Mouse (Mus musculus) heart, postnatal 14 days (tissue): Measurements from ENCODE around the gene Zfp316. TPM values are rescaled to one million over a fixed set of nuclear protein-coding genes. Genes with fewer than 3 reads are reported as not detected.

ENCODE experiments used
- DNase-seq, 2 experiments: peaks; one replicate each; pipeline ENCODE4 v3.0.0; 2021 to 2022
- intact Hi-C: fragments of 180-260 bp; cut with DNase I; formaldehyde crosslinking; loops from one replicate; pipeline ENCODE4 v1.15.1; 2025
- long read RNA-seq, 2 experiments: library from polyadenylated mRNA; stranded (forward); transcript quantifications; one replicate each; pipeline ENCODE4 v2.0.0; 2021
- total RNA-seq, 2 experiments: library from RNA; stranded (reverse); gene quantifications; 2 replicates each; pipeline ENCODE4 v1.2.3; 2021

Zfp316 gene
- 1 to 10 TPM; 4.0 to 5.5 TPM for total RNA-seq
- long read RNA-seq, experiment 1: 0 reads
- long read RNA-seq, experiment 2, partial matches to known transcripts: 0 of 1 reads
- long read RNA-seq, experiment 2, other reads (novel, unspliced or antisense): 1 of 1 reads

- intact Hi-C loops: loop anchor here (1.0 kb wide), 1 partner anchor 34 kb away; the partner anchor contains the start of gene Zfp12
Observed at GRCm38 (mm10) chr5:143269363-143270150, at the start of gene Zfp316. Gene Zfp316 (minus strand): TSS chr5:143270022.

DNA sequence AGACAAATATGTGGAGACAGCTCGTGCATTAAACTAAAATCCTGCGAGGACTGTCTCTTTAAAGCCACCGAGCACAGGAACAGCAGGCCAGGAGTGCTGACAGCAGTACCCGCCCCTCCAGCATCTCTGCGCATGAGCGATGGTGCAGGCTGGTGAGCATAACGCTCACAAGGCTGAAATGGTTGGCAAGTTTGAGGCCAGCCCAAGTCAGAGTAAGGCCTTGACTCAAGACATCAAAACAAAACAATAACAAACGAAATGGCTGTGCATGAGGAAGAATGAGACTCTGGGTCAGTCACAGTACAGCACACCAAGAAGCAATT lies 47.4 kb upstream of the Zfp316 start:
- intact Hi-C loops: no loop called here

More at GRCm38 (mm10) chr5:143269363-143270150, at the start of gene Zfp316:
- peak; percentile 79 to 80 for DNase-seq

GRCm38 (mm10) chr5:143316605-143317287 lies 46.9 kb upstream of the Zfp316 start:
- intact Hi-C loops: no loop called here
- DNase-seq: no peak

More for the DNA sequence above, 47.4 kb upstream of the Zfp316 start:
- DNase-seq: no peak

DNA sequence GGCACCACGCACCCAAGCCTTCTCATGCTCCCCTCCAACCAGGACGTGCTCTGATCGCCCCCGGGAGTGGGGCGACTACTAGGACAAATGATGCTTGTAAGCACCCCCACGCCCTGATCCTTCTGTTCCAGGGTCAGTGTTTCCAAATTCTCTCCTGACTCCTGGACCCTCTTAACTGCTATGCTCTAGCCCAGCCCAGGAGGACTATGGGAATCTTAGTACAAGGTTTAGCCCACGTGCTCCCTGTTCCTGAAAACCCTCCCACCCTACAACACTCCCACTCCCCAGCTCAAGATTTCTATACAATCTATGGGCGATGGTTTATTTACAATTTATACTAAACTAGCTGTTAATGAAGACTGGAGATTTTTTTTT lies 45.7 kb upstream of the Zfp316 start:
- intact Hi-C loops: no loop called here
- DNase-seq: no peak

GRCm38 (mm10) chr5:143314730-143315513 lies 45.1 kb upstream of the Zfp316 start, which contains the start of gene E130309D02Rik:
Gene E130309D02Rik (minus strand): TSS chr5:143315360.
- peak; percentile 95 to 96 for DNase-seq

GRCm38 (mm10) chr5:143314183-143314729 lies 44.4 kb upstream of the Zfp316 start:
- intact Hi-C loops: loop anchor here (5.0 kb wide), 1 partner anchor 72 kb away; no protein-coding TSS in a partner anchor
- no peak for DNase-seq

More at GRCm38 (mm10) chr5:143314730-143315513, 45.1 kb upstream of the Zfp316 start, which contains the start of gene E130309D02Rik:
- intact Hi-C loops: loop anchor here (5.0 kb wide), 1 partner anchor 73 kb away; no protein-coding TSS in a partner anchor

DNA sequence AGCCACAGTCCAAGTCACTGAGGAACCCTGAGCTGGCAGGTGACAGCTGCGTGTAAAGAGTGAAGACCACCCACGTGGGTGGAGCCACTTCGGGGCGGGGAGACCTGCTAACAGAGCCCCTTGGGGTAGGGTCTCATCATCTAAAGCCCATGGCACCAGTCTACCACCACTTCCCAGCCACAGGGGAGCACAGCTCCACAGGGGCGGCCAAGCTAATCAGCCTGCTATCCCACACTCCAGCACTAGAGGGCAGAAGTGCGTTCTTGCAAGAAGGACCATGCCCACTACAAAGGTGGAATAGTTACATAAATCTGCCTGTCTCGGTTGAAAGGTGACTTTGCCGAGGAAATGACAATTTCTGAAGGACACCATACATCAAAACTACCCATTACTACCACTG lies 42.1 kb upstream of the Zfp316 start:
- intact Hi-C loops: loop anchor here (5.0 kb wide), 1 partner anchor 70 kb away; no protein-coding TSS in a partner anchor
- DNase-seq: peak; percentile 73 to 86

GRCm38 (mm10) chr5:143309916-143310315 lies 40.1 kb upstream of the Zfp316 start:
- intact Hi-C loops: loop anchor here (5.0 kb wide), 1 partner anchor 68 kb away; no protein-coding TSS in a partner anchor
- DNase-seq: no peak

DNA sequence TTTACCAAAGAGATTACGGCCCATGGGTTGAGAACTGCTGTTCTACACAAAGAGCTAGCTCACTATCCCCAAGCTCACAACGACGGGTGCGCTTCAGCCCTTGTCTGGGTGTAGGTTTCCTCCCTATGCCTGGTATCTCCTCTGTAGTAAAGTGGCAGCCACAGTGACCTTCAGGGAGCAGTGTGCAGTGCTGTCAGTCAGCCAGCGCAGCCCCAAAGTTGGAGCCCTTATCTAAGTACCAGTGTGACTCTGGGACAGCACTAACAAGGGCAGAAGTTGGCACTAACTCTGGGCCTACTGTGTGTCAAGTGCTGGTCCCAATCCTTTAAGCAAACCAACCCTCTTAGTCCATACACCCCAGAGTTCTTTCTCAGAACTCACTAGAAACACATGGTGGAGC lies 39.0 kb upstream of the Zfp316 start:
- peak; percentile 46 to 47 for DNase-seq
- intact Hi-C loops: no loop called here

GRCm38 (mm10) chr5:143304251-143304650 lies 34.4 kb upstream of the Zfp316 start:
- DNase-seq: no peak
- intact Hi-C loops: loop anchor here (5.0 kb wide), 1 partner anchor 122 kb away; the partner anchor contains the start of genes Rbak and Spdye4b

GRCm38 (mm10) chr5:143301296-143301695 lies 31.5 kb upstream of the Zfp316 start:
- DNase-seq: peak in 1 of 2 experiments; percentile 24
- intact Hi-C loops: loop anchor here (5.0 kb wide), 1 partner anchor 119 kb away; the partner anchor contains the start of genes Rbak and Spdye4b

GRCm38 (mm10) chr5:143299686-143300085 lies 29.9 kb upstream of the Zfp316 start:
- intact Hi-C loops: loop anchor here (5.0 to 10.0 kb wide), 2 partner anchors 117 to 205 kb away; partner anchors contain the start of genes Rbak and Spdye4b
- peak; percentile 29 to 67 for DNase-seq

DNA sequence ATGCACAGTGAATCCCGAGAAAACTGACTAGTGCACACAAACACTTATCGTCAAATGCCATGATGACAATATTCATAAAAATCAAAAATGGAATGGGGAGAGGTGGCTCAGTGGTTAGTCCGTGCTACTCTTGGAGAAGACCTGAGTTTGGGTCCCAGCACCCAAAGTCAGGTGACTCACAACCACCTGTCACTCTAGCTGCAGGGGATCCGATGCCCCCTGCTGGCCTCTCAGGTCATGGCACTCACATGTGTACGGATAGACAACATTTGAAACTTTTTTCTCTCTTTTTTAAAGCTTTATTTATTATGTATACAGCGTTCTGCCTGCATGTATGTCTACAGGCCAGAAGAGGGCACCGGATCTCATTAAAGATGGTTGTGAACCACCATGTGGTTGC lies 28.6 kb upstream of the Zfp316 start:
- intact Hi-C loops: loop anchor here (10.0 kb wide), 1 partner anchor 204 kb away; no protein-coding TSS in a partner anchor
- DNase-seq: no peak

- intact Hi-C loops: loop anchor here (10.0 kb wide), 1 partner anchor 203 kb away; no protein-coding TSS in a partner anchor
- DNase-seq: peak in 1 of 2 experiments; percentile 18
Observed at GRCm38 (mm10) chr5:143297986-143298385, 28.2 kb upstream of the Zfp316 start.

- intact Hi-C loops: loop anchor here (10.0 kb wide), 1 partner anchor 201 kb away; no protein-coding TSS in a partner anchor
- DNase-seq: no peak
Observed at GRCm38 (mm10) chr5:143295330-143295729, 25.5 kb upstream of the Zfp316 start.

DNA sequence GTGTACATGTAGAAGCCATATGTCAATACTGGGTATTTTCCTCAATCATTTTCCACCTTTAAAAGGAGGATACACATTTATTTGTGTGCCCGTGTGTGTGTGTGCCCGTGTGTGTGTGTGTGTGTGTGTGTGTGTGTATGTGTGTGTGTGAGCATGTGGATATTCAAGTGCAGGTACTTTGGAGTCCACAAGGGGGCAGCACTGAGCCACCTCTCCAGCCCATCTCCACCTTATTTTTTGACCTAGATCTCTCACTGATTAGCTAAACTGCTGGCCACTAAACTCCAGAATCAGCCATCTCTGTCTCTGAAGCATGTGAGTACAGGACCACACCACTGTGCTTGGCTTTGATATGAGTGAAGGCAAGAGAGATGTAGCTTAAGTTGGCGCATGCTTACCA lies 25.0 kb upstream of the Zfp316 start:
- intact Hi-C loops: loop anchor here (10.0 kb wide), 1 partner anchor 200 kb away; no protein-coding TSS in a partner anchor
- DNase-seq: no peak

GRCm38 (mm10) chr5:143293404-143293803 lies 23.6 kb upstream of the Zfp316 start, which contains the start of gene Zfp853:
Gene Zfp853 (minus strand): TSS chr5:143293623.
- DNase-seq: no peak
- intact Hi-C loops: loop anchor here (10.0 kb wide), 1 partner anchor 199 kb away; no protein-coding TSS in a partner anchor

DNA sequence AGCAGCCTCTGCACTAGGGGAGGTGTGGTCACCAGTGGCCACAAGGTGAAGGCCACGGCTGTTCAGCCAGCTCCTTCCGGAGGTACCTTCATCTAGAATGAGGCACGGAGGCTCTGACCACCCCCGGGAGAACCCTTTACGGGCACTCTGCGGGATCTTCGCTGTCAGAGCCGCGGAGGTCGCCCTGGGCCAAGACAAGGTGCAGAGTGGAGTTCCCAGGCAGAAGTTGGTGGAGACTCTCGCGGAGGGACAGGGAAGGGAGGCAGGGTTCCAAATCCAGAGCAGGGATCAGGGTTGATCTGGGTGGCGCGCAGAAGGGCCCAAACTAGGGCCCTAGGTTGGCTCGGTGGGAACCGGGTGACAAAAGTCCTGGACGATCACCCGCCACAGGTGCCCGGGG lies 23.1 kb upstream of the Zfp316 start:
- no peak for DNase-seq
- intact Hi-C loops: loop anchor here (10.0 kb wide), 1 partner anchor 198 kb away; no protein-coding TSS in a partner anchor

DNA sequence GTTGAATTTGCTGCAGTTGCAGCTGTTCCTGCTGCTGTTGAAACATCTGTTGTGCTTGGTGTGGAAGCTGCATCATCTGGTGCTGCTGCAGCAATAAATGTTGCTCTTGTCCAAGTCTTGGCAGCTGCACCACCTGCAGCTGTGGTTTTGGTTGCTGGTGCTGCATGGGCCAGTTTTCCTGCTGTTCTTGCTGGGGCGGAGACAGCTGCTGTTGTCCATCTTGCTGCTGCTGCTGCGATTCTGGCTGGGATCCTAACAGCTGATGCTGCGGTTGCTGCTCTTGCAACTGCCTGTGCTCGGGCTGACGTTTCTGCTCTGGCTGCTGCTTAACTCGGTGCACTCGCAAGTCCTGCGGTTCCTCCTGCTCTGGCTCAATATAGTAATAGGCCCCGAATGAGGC lies 19.5 kb upstream of the Zfp316 start:
- intact Hi-C loops: no loop called here
- no peak for DNase-seq
